Mouse (Mus musculus) lung, postnatal 0 days (tissue): ENCODE data around the gene Grcc10. TPM values are rescaled to one million over a fixed set of nuclear protein-coding genes. Genes with fewer than 3 reads are reported as not detected.
A peak's percentile ranks its signal among the peaks of the same experiment; 100 is the strongest.

Experiments used
- ATAC-seq: fragments of 200-750 bp; cut with Nextera tagmentation; 2 replicates; pipeline ENCODE4 v1.8.0; 2017; ENCODE audit warnings: moderate library complexity
- DNase-seq: peaks from one replicate; pipeline ENCODE4 v3.0.0-alpha.2; 2016; ENCODE audit warnings: low spot score
- H3K27ac ChIP-seq: fragments of 300-500 bp; sonication (generic); 2 replicates; pipeline ENCODE4 v1.5.1; 2014; ENCODE audit warnings: antibody characterized with exemption, mild to moderate bottlenecking, low read length, mixed read lengths
- H3K27me3 ChIP-seq: fragments of 300-500 bp; sonication (generic); replicated peaks from 2 replicates; pipeline ENCODE4 v1.6.1; 2014; ENCODE audit warnings: low read length, mixed read lengths; ENCODE audit not compliant: insufficient read depth
- H3K36me3 ChIP-seq: fragments of 300-500 bp; sonication (generic); 2 replicates; pipeline ENCODE4 v1.6.1; 2014; ENCODE audit warnings: low read length, mixed read lengths; ENCODE audit not compliant: insufficient read depth
- H3K4me1 ChIP-seq: fragments of 300-500 bp; sonication (generic); 2 replicates; pipeline ENCODE4 v1.6.1; 2014; ENCODE audit warnings: antibody characterized with exemption, low read depth, low read length, mixed read lengths; ENCODE audit not compliant: insufficient read depth
- H3K4me2 ChIP-seq: fragments of 300-500 bp; sonication (generic); replicated peaks from 2 replicates; pipeline ENCODE4 v1.6.1; 2014; ENCODE audit warnings: low read depth, mild to moderate bottlenecking, low read length, moderate library complexity, mixed read lengths
- H3K4me3 ChIP-seq: fragments of 300-500 bp; sonication (generic); 2 replicates; pipeline ENCODE4 v1.5.1; 2014; ENCODE audit warnings: low read depth, low read length
- H3K9ac ChIP-seq: fragments of 300-500 bp; sonication (generic); replicated peaks from 2 replicates; pipeline ENCODE4 v1.6.1; 2014; ENCODE audit warnings: low read depth, mild to moderate bottlenecking
- H3K9me3 ChIP-seq: fragments of 300-500 bp; sonication (generic); 2 replicates; pipeline ENCODE4 v1.6.1; 2016; ENCODE audit warnings: low read length, mixed read lengths
- CTCF ChIP-seq: IDR thresholded peaks from 2 replicates; pipeline ENCODE4 v1.5.1; 2016; ENCODE audit warnings: antibody characterized with exemption, mild to moderate bottlenecking
- EP300 ChIP-seq: IDR thresholded peaks from 2 replicates; pipeline ENCODE4 v1.6.1; 2016; ENCODE audit warnings: antibody characterized with exemption, mild to moderate bottlenecking, control low read depth
- WGBS: fragments of 180-500 bp; shearing (Covaris S2); extraction: QIAGEN DNeasy Blood & Tissue Kit; methylation state at CpG from one replicate; pipeline ENCODE4 v1.1.7; 2014; 5-methylcytosine and 5-hydroxymethylcytosine counted together
- polyA plus RNA-seq: library from polyadenylated mRNA; unstranded; fragments of >200 nt; fragmentation: Nextera tagmentation; extraction: Ambion mirVana; gene quantifications from 2 replicates; pipeline ENCODE4 v1.2.1, GENCODE M21; 2015

Gene Grcc10
- polyA plus RNA-seq, 1 experiment from 2014 or later, result 332 TPM

- WGBS, result 86% methylated on average over 10 of the region's 10 CpGs
- no peak for DNase-seq
- Histone ChIP-seq H3K36me3 (peaks cover 9% of the 10 kb centered on the region; the same call in 1 of the 2 replicates), H3K9ac (no peak overlapping the region), H3K27ac (peak overlapping the region; percentile 72), H3K4me1 (no peaks in the 10 kb centered on the region; the same call in 1 of the 2 replicates), H3K27me3 (no peaks in the 10 kb centered on the region), H3K4me3 (no peak overlapping the region), H3K9me3 (no peaks in the 10 kb centered on the region), H3K4me2 (no peak overlapping the region)
- no peak for ATAC-seq
- TF ChIP-seq EP300 (no peak), CTCF (no peak)
Measured at GRCm38 (mm10) chr6:124739231-124739796, 1.9 kb downstream of the Grcc10 start.

- ATAC-seq (peak; percentile 77), DNase-seq (peak; percentile 95)
- Histone ChIP-seq H3K9ac (0 out of 2 replicates have a peak within 1 kb of the TSS, but pooled peaks have one; percentile 9), H3K4me3 (no peak within 1 kb of the TSS), H3K9me3 (no peaks in the 10 kb centered on the region), H3K36me3 (peaks cover 9% of the 10 kb centered on the region; the same call in 1 of the 2 replicates), H3K27ac (peak within 1 kb of the TSS; percentile 72), H3K4me2 (peak within 1 kb of the TSS; percentile 34; the same call in 1 of the 2 replicates), H3K27me3 (no peaks in the 10 kb centered on the region), H3K4me1 (no peaks in the 10 kb centered on the region; the same call in 1 of the 2 replicates)
- 32% methylated on average over 15 of the region's 15 CpGs for WGBS
- TF ChIP-seq EP300 (no peak), CTCF (no peak)
Measured at GRCm38 (mm10) chr6:124738511-124739023, 2.6 kb downstream of the Grcc10 start, which contains the start of gene Ptpn6. TSS of gene Ptpn6 (minus strand) at chr6:124738714.

GRCm38 (mm10) chr6:124737040-124737439 is 4.1 kb downstream of the Grcc10 start:
- Histone ChIP-seq H3K9me3 (no peaks in the 10 kb centered on the region), H3K27ac (no peak overlapping the region), H3K27me3 (no peaks in the 10 kb centered on the region), H3K4me2 (no peak overlapping the region), H3K4me3 (no peak overlapping the region), H3K4me1 (peaks cover 4% of the 10 kb centered on the region), H3K36me3 (no peaks in the 10 kb centered on the region), H3K9ac (no peak overlapping the region)
- whole genome bisulfite sequencing, result 87% methylated on average over 11 of the region's 11 CpGs
- no peak for DNase-seq
- ATAC-seq, result no peak
- TF ChIP-seq EP300 (no peak), CTCF (no peak)

- TF ChIP-seq CTCF, result no peak
- TF ChIP-seq EP300, result no peak
- DNase-seq (no peak), ATAC-seq (no peak)
- Histone ChIP-seq H3K4me3 (no peak overlapping the region), H3K4me1 (peaks cover 4% of the 10 kb centered on the region), H3K27me3 (no peaks in the 10 kb centered on the region), H3K9me3 (no peaks in the 10 kb centered on the region), H3K27ac (no peak overlapping the region), H3K36me3 (no peaks in the 10 kb centered on the region), H3K9ac (no peak overlapping the region), H3K4me2 (no peak overlapping the region)
- whole genome bisulfite sequencing, result 78% methylated on average over 3 of the region's 3 CpGs
Measured at GRCm38 (mm10) chr6:124734417-124734816, 6.8 kb downstream of the Grcc10 start.

GRCm38 (mm10) chr6:124732476-124733370 is 8.5 kb downstream of the Grcc10 start:
- Histone ChIP-seq H3K4me3 (peak overlapping the region; percentile 24), H3K27me3 (no peaks in the 10 kb centered on the region), H3K36me3 (no peaks in the 10 kb centered on the region), H3K9me3 (no peaks in the 10 kb centered on the region), H3K9ac (0 out of 2 replicates have a peak overlapping the region, but pooled peaks have one; percentile 19), H3K4me1 (peaks cover 4% of the 10 kb centered on the region; the same call in 1 of the 2 replicates), H3K4me2 (no peak overlapping the region), H3K27ac (peak overlapping the region; percentile 38; the same call in 1 of the 2 replicates)
- TF ChIP-seq CTCF, result no peak
- no peak for TF ChIP-seq EP300
- WGBS, result 48% methylated on average over 19 of the region's 19 CpGs
- DNase-seq, result peak; percentile 47
- ATAC-seq, result peak; percentile 73

GRCm38 (mm10) chr6:124731038-124731437 is 10.1 kb downstream of the Grcc10 start:
- Histone ChIP-seq H3K27me3 (no peaks in the 10 kb centered on the region), H3K9me3 (no peaks in the 10 kb centered on the region), H3K4me2 (no peak overlapping the region), H3K36me3 (no peaks in the 10 kb centered on the region), H3K9ac (no peak overlapping the region), H3K4me3 (no peak overlapping the region), H3K4me1 (peaks cover 4% of the 10 kb centered on the region; the same call in 1 of the 2 replicates), H3K27ac (no peak overlapping the region)
- TF ChIP-seq CTCF (no peak), EP300 (no peak)
- DNase-seq, result no peak
- ATAC-seq, result no peak
- 79% methylated on average over 7 of the region's 7 CpGs for WGBS
